Mouse (Mus musculus) T-helper 1 cell (primary cell): ENCODE data around the gene Actrt2.

Experiments
- in situ Hi-C: fragments of 300-600 bp; cut with MboI, MseI; formaldehyde crosslinking; loops from one replicate; pipeline ENCODE4 v1.15.1; 2025; ENCODE audit warnings: high pct_unique_total_duplicates

Actrt2 gene

DNA sequence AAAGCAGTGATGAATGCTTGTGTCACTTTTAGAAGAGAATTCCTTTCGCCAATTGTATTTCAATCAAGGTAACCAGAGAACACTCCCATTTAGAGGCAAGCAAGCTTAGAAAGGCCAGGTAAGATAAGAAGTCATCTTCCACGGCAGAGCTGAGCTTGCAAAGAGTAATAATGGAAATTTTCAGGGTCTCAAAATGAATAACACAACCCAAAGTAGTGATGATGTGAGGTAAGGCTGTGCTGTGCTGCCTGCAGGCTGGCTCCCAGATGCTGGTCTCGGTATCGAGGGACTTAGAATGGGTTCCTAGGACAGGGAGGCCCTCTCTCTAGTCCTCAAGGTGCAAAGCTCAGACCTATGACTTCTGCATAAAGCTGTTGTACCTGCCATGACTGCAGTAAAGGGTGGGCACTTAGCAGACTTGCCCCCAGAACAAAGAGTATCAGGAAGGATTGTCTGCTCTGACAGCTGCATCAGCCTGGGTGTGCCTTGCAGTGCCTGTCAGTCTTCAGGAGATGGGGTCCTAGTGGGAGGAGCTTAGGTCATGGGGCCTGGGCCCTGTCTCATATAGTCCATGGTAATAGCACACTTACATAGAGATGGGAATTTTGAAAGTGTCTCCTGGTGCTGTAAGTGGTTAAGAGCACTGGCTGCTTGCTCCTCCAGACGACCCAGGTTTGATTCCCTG is 15.5 kb upstream of the Actrt2 start:
- in situ Hi-C loops: no loop called here

GRCm38 (mm10) chr4:154682311-154682710 is 14.6 kb upstream of the Actrt2 start:
- in situ Hi-C loops: no loop called here

- in situ Hi-C loops: no loop called here
Measured at GRCm38 (mm10) chr4:154675441-154676000, 7.9 kb upstream of the Actrt2 start.

DNA sequence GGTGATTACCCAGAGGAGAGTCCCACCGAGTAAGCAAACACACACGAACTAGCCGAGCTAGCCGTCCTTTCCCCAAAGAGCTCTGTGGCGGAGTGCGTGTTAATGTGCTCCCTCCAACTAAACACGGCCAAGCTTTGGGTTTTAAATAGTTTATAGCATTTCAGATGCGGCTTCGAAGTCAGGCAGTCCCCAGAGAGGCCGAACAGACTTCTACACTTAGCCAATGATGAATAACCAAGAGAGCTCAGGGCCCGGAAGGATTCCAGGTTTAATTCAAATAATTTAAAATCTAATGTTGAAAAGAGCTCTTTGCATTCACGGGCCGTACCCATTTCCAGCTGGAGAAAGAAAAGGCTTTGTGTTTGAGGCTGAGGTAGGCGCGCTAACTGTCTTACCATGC is 7.3 kb upstream of the Actrt2 start:
- in situ Hi-C loops: no loop called here

DNA sequence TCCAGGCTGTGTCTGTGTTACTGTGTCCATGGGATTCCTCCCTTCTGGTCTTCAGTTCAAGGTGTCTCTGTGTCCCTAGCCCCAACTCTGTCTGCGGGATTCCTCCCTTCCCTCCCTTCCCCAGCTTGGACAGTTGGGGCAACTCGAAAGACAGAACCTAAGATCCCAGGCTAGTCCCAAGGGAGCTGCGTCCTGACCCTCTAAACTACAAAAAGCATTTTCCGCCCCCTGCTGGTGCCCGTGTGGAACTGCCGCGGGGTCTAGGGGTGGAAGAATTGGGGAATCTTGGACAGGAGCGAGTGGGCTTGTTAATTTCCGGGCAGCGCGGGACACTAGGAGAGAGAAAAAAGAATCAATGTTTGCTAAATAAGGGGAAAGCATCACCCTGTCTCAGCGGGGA is 6.9 kb upstream of the Actrt2 start:
- in situ Hi-C loops: no loop called here

GRCm38 (mm10) chr4:154673986-154674385 is 6.3 kb upstream of the Actrt2 start:
- in situ Hi-C loops: no loop called here

GRCm38 (mm10) chr4:154672027-154672426 is 4.4 kb upstream of the Actrt2 start:
- in situ Hi-C loops: no loop called here

DNA sequence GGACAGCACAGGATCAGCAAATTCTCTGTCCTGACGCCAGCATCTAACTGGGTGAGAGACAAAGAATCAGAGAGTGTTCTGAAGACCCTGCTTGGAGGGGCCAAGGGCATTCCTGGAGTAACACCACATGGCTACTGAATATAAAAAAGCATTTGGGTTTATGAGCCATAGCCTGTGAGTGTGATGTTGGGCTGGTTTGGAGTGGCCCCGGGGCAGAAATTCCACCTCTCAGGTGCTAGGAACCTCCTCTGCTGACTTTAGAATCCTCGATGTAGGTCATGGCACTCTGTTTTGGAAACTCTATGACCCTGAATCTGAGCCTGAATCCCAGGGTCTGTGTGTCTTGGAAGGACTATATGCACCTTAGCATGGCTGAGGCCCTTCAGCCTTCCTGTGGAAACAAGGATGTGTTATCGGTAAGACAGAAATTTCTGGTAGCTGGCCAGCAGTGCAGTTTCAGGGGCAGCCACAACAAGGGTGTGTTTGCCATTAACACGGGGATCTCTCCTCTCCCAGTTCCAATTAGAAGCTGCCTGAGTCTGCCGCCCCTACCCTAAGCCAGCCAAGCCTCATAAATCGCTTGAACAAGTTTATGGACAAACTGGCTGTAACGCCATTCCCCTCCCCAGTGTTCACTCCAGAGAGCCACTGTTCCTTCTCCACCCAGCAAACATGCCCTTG is 3.7 kb upstream of the Actrt2 start:
- in situ Hi-C loops: no loop called here

GRCm38 (mm10) chr4:154662681-154663215 is 4.9 kb downstream of the Actrt2 start:
- in situ Hi-C loops: no loop called here

- in situ Hi-C loops: no loop called here
Measured at GRCm38 (mm10) chr4:154661256-154661655, 6.4 kb downstream of the Actrt2 start.

DNA sequence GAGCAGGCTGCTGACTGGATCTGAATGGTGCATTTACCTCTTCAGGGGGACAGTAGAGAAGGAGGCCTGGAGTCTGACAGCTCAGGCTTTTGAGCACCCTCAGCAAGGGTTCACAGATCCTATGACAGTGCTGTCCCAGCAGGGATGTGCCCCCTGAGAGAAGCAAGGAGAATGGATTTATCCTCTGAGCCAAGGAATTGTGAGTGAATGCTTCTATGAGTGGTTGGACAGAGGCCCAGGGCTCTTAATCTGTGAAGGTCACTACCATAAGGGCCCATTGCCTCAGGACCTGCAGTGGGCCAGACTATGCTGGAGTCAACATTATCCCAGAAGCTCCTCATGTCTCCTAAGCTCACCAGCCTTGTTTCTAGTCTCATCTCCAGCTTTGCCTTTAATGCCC is 7.6 kb downstream of the Actrt2 start:
- in situ Hi-C loops: no loop called here

- in situ Hi-C loops: no loop called here
Measured at GRCm38 (mm10) chr4:154655134-154655910, 12.3 kb downstream of the Actrt2 start.

DNA sequence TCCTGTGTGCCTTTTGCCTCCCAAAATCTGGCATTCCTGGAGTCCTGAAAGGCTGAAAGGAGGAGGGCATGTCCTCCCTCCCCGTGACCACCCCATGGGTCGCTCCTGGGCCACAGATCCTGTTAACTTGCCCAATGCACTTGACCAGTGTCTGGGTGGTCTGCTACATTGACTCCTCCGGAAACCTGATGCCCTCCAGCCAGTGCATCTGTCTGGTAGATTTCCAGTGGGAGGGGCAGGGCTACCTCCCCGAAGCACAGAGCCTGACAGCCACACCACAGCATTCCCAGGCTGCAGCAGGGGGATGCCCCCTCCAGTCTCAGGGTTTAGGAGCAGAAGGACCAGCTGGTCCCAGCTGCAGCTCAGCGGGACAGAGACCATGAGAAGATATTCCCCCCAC is 15.2 kb downstream of the Actrt2 start:
- in situ Hi-C loops: no loop called here

DNA sequence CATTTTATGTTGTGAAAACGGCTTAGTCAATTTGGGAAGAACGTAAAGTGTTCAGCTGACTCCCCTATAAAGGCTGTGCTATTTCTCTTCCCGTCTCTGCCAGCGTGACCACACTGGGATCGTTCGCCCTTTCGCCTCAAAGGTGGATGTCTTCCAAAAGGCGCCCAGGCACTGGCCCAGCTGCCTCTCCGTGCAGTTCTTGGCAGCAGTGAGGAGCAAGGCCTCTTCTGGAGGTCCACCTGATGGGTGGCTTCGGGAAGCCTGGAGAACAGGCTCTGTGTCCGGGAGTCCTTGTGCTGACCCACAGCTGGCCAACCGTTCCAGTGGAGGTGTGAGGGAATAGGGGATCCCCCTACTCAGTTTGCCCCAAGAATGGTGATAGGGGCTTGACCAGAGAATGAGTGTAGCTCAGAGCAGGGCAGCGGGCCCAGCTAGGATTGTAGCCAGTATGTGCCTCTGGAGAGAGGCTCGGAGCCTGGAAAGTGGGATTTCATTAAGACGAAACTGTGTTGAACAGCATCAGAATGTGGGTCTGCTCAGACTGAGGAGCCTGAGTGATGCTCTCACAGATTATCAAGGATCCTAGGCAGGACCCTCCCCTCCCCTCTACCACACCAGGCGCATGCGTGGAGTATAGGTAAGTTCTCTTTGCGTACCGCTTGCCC is 18.5 kb downstream of the Actrt2 start:
- in situ Hi-C loops: no loop called here

DNA sequence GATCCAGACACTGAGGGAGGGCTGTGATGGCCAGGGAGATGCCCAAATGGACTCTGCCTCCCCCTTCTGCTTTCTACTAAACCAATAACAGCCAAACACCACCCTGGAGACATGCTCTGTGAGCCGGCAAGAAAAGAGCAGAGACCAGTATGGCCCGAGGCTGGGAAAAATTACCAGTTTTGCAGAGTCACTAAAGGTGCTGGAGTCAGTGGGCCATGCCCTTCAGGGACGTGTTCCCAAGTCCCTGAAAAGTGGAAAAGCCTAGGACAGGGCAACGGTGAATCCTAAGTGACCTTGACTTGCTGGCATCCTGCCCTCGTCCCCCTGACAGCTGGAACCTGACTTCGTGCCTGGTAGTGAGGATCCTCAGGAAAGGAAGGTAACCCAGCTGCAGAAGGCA is 25.2 kb downstream of the Actrt2 start:
- in situ Hi-C loops: no loop called here

DNA sequence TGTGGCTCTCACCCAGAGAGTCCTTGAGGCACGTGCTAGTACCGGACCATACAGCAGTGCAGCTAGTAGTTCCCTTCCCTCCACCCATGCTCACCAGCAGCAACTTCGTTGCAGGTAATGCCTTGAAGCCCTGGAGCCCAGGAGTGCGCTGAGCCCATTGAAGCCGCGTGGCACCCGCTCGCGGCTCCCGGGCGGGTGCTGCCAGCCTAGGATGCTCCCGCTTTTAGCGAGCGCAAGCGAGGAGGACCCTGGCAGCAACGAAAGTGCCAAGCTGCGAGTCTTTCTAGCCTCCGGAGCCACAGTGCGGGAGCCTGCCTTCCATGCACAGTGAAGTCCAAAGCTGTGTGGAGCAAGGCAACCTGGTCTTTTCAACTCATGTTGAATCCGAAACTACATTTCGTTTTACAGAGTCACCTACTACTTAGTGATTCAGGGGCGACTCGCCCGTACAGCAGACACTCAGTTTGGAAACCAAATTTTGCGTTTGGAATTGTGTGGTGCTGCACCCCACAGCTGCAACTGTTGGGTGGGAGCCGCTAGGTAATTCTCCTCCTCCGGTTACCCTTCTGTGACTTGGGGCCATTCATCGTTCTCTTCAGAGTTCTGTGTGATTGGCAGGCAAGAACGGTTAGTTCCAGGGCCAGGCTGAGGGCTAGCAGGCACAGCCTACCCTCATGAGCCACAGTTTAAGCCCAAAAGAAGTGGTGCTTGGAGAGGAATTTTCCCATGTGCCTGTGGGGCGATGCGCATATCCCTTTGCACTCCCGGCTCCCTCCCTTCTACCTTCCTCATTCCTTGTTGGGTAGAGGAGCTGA is 26.2 kb downstream of the Actrt2 start:
- in situ Hi-C loops: no loop called here

DNA sequence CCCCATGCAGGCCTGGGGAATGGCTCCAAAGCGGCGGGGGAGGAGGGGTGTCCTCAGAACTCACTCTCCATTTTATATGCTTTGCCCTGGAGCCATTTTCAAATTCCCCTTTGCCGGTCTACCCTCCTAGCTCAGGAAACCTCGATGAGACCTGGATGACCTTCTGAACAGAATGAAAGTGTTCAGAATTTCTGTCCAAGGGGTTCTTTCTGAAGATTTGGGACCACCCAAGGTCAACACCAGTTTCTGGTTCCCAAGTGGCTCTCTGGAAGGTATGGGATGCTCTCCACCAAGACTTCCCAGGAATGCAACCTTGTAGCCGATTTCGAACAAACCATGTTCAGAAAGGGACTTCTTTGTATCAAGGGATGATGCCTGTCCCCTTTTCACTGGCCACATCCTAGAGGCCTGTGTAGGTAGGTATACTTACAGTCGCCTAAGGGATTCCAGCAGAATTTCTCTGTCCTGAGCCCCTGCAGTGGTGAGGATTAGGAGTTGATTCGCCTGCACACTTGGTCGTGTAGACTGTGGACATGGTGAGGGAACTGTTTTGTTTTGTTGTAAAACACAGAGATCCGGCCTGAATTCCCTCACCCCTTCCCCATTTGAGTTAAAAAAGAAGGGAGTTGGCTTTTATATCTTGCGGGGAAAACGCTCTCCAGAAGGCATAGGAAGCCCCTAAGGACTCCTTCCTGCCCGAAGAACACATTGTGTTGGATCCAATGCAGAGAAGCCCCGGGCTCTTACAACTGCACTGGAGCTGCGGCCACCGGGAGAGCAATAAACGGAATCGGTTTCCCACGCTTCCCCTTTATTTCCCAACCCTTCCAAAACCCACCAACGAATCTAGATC is 27.0 kb downstream of the Actrt2 start:
- in situ Hi-C loops: no loop called here

- in situ Hi-C loops: no loop called here
Measured at GRCm38 (mm10) chr4:154639591-154640442, 27.9 kb downstream of the Actrt2 start.

DNA sequence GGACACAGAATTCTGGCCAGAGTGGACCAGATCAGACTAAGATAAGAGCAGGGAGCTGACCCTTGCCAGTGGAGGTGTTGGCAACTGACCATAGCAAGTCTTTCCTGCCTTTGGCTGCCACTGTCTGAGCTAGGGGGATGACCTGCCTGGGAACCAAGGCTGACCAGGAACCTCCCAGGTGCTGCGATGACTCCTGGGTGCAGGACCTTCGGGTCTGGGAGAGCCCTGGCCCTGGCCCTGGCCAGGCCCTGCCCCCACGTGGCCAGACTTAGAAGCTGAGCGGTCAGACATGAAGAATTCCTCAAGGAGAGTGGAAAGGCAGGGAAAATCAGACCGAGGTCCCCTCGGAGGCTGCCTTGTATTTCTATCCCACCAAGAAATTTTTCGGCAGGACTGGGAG is 28.5 kb downstream of the Actrt2 start:
- in situ Hi-C loops: no loop called here
